Mouse (Mus musculus): ENCODE measurements at regions not wholly inside any gene's neighbourhood (a gene's known extent, or its start where the extent isn't known, plus 50 kb on each side); places are given as distances from the start of the nearest gene placed in this dataset.
"Not testable (repeated sequence)": the region's sequence is repeated elsewhere in the genome, so short reads cannot be mapped to it uniquely, and the experiment has no call there.

- Histone ChIP-seq H3K4me3 (replicated peaks) (no peak overlapping the region), H3K36me3 (replicated peaks) (no peaks in the 10 kb centered on the region), H3K27me3 (no peaks in the 10 kb centered on the region), H3K9ac (no peak overlapping the region), H3K4me1 (replicated peaks) (no peaks in the 10 kb centered on the region), H3K4me2 (no peak overlapping the region), H3K27ac (replicated peaks) (no peak overlapping the region), H3K9me3 (replicated peaks) (no peaks in the 10 kb centered on the region)
- ATAC-seq (ENCODE audit: insufficient read depth) = no peak
- WGBS (ENCODE audit: insufficient replicate concordance) = 65% methylated on average over 1 of the region's 1 CpGs
These were observed 385.3 kb upstream of the Tnc start for GRCm38 (mm10) chr4:64432097-64432496.

GRCm38 (mm10) chr4:64437744-64438594 lies 391.2 kb upstream of the Tnc start:
- Histone ChIP-seq H3K4me1 (replicated peaks) (no peaks in the 10 kb centered on the region), H3K9me3 (replicated peaks) (no peaks in the 10 kb centered on the region), H3K4me3 (replicated peaks) (no peak overlapping the region), H3K4me2 (no peak overlapping the region), H3K36me3 (replicated peaks) (no peaks in the 10 kb centered on the region), H3K27me3 (no peaks in the 10 kb centered on the region), H3K27ac (replicated peaks) (no peak overlapping the region), H3K9ac (no peak overlapping the region)
- no peak for ATAC-seq (ENCODE audit: insufficient read depth)
- 49% methylated on average over 13 of the region's 13 CpGs for WGBS (ENCODE audit: insufficient replicate concordance)

- no peak overlapping the region for H3K27ac ChIP-seq (replicated peaks)
- no peaks in the 10 kb centered on the region for H3K27me3 ChIP-seq
- no peak overlapping the region for H3K9ac ChIP-seq
- ATAC-seq (ENCODE audit: insufficient read depth) = no peak
- 31% methylated on average over 1 of the region's 1 CpGs for WGBS (ENCODE audit: insufficient replicate concordance)
- H3K4me3 ChIP-seq (replicated peaks) = no peak overlapping the region
- H3K4me2 ChIP-seq = no peak overlapping the region
- H3K9me3 ChIP-seq (replicated peaks) = no peaks in the 10 kb centered on the region
- H3K36me3 ChIP-seq (replicated peaks) = no peaks in the 10 kb centered on the region
- no peaks in the 10 kb centered on the region for H3K4me1 ChIP-seq (replicated peaks)
These were observed 404.6 kb upstream of the Tnc start for GRCm38 (mm10) chr4:64451442-64451841.

GRCm38 (mm10) chr4:64451946-64452345 lies 405.1 kb upstream of the Tnc start:
- Histone ChIP-seq H3K4me2 (no peak overlapping the region), H3K9me3 (replicated peaks) (no peaks in the 10 kb centered on the region), H3K27me3 (no peaks in the 10 kb centered on the region), H3K4me3 (replicated peaks) (no peak overlapping the region), H3K27ac (replicated peaks) (no peak overlapping the region), H3K9ac (no peak overlapping the region), H3K4me1 (replicated peaks) (no peaks in the 10 kb centered on the region), H3K36me3 (replicated peaks) (no peaks in the 10 kb centered on the region)
- 36% methylated on average over 1 of the region's 1 CpGs for WGBS (ENCODE audit: insufficient replicate concordance)
- ATAC-seq (ENCODE audit: insufficient read depth) = no peak

- no peaks in the 10 kb centered on the region for H3K36me3 ChIP-seq (replicated peaks)
- no peak for ATAC-seq (ENCODE audit: insufficient read depth)
- 82% methylated on average over 1 of the region's 1 CpGs for WGBS (ENCODE audit: insufficient replicate concordance)
- H3K4me1 ChIP-seq (replicated peaks) = no peaks in the 10 kb centered on the region
- H3K9me3 ChIP-seq (replicated peaks) = no peaks in the 10 kb centered on the region
- H3K27ac ChIP-seq (replicated peaks) = no peak overlapping the region
- no peak overlapping the region for H3K4me3 ChIP-seq (replicated peaks)
- H3K4me2 ChIP-seq = no peak overlapping the region
- no peaks in the 10 kb centered on the region for H3K27me3 ChIP-seq
- no peak overlapping the region for H3K9ac ChIP-seq
These were observed 445.6 kb upstream of the Tnc start for GRCm38 (mm10) chr4:64492260-64492962.

GRCm38 (mm10) chr4:64497759-64498158 lies 450.9 kb upstream of the Tnc start:
- not testable (repeated sequence) for H3K4me1 ChIP-seq (replicated peaks); H3K9ac ChIP-seq; H3K27me3 ChIP-seq; H3K4me3 ChIP-seq (replicated peaks); H3K36me3 ChIP-seq (replicated peaks); H3K27ac ChIP-seq (replicated peaks); H3K4me2 ChIP-seq; H3K9me3 ChIP-seq (replicated peaks)
- ATAC-seq (ENCODE audit: insufficient read depth) = peak; percentile 85

GRCm38 (mm10) chr4:64500635-64501395 lies 454.0 kb upstream of the Tnc start:
- 72% methylated on average over 5 of the region's 5 CpGs for WGBS (ENCODE audit: insufficient replicate concordance)
- no peak for ATAC-seq (ENCODE audit: insufficient read depth)
- Histone ChIP-seq H3K27me3 (no peaks in the 10 kb centered on the region), H3K4me3 (replicated peaks) (no peak overlapping the region), H3K9ac (no peak overlapping the region), H3K4me2 (no peak overlapping the region), H3K4me1 (replicated peaks) (no peaks in the 10 kb centered on the region), H3K9me3 (replicated peaks) (no peaks in the 10 kb centered on the region), H3K36me3 (replicated peaks) (no peaks in the 10 kb centered on the region), H3K27ac (replicated peaks) (no peak overlapping the region)

- no peak for ATAC-seq (ENCODE audit: insufficient read depth)
- H3K4me1 ChIP-seq (replicated peaks) = no peaks in the 10 kb centered on the region
- no peak overlapping the region for H3K9ac ChIP-seq
- H3K27me3 ChIP-seq = no peaks in the 10 kb centered on the region
- H3K36me3 ChIP-seq (replicated peaks) = no peaks in the 10 kb centered on the region
- H3K27ac ChIP-seq (replicated peaks) = no peak overlapping the region
- H3K4me3 ChIP-seq (replicated peaks) = no peak overlapping the region
- H3K4me2 ChIP-seq = no peak overlapping the region
- no peaks in the 10 kb centered on the region for H3K9me3 ChIP-seq (replicated peaks)
These were observed 475.1 kb upstream of the Tnc start for GRCm38 (mm10) chr4:64521883-64522282.

GRCm38 (mm10) chr4:64527724-64528332 lies 481.0 kb upstream of the Tnc start:
- Histone ChIP-seq H3K27me3 (no peaks in the 10 kb centered on the region), H3K4me1 (replicated peaks) (no peaks in the 10 kb centered on the region), H3K36me3 (replicated peaks) (no peaks in the 10 kb centered on the region), H3K9me3 (replicated peaks) (no peaks in the 10 kb centered on the region), H3K9ac (no peak overlapping the region), H3K4me3 (replicated peaks) (no peak overlapping the region), H3K27ac (replicated peaks) (no peak overlapping the region), H3K4me2 (no peak overlapping the region)
- 46% methylated on average over 4 of the region's 4 CpGs for WGBS (ENCODE audit: insufficient replicate concordance)
- no peak for ATAC-seq (ENCODE audit: insufficient read depth)

- H3K36me3 ChIP-seq (replicated peaks) = no peaks in the 10 kb centered on the region
- H3K27me3 ChIP-seq = no peaks in the 10 kb centered on the region
- WGBS (ENCODE audit: insufficient replicate concordance) = 51% methylated on average over 4 of the region's 4 CpGs
- no peak overlapping the region for H3K27ac ChIP-seq (replicated peaks)
- no peaks in the 10 kb centered on the region for H3K9me3 ChIP-seq (replicated peaks)
- H3K4me1 ChIP-seq (replicated peaks) = no peaks in the 10 kb centered on the region
- H3K4me3 ChIP-seq (replicated peaks) = no peak overlapping the region
- no peak overlapping the region for H3K4me2 ChIP-seq
- no peak overlapping the region for H3K9ac ChIP-seq
- ATAC-seq (ENCODE audit: insufficient read depth) = no peak
These were observed 483.8 kb upstream of the Tnc start for GRCm38 (mm10) chr4:64530585-64530984.

GRCm38 (mm10) chr4:64533019-64533418 lies 486.2 kb upstream of the Tnc start:
- H3K4me3 ChIP-seq (replicated peaks) = no peak overlapping the region
- H3K27me3 ChIP-seq = no peaks in the 10 kb centered on the region
- H3K4me2 ChIP-seq = no peak overlapping the region
- no peak for ATAC-seq (ENCODE audit: insufficient read depth)
- H3K4me1 ChIP-seq (replicated peaks) = no peaks in the 10 kb centered on the region
- H3K36me3 ChIP-seq (replicated peaks) = no peaks in the 10 kb centered on the region
- no peak overlapping the region for H3K27ac ChIP-seq (replicated peaks)
- no peak overlapping the region for H3K9ac ChIP-seq
- WGBS (ENCODE audit: insufficient replicate concordance) = 49% methylated on average over 3 of the region's 3 CpGs
- H3K9me3 ChIP-seq (replicated peaks) = no peaks in the 10 kb centered on the region

Measured in liver, embryonic 15.5 days (tissue).